Mouse (Mus musculus): ENCODE data around the gene Amd2. TPM values are rescaled to one million over a fixed set of nuclear protein-coding genes. Genes with fewer than 3 reads are reported as not detected.

The Amd2 gene
- 0.75 and 2.9 TPM in 2 replicates for polyA plus RNA-seq (2012; ENCODE audit: insufficient read depth, insufficient read length, missing spikeins)

DNA sequence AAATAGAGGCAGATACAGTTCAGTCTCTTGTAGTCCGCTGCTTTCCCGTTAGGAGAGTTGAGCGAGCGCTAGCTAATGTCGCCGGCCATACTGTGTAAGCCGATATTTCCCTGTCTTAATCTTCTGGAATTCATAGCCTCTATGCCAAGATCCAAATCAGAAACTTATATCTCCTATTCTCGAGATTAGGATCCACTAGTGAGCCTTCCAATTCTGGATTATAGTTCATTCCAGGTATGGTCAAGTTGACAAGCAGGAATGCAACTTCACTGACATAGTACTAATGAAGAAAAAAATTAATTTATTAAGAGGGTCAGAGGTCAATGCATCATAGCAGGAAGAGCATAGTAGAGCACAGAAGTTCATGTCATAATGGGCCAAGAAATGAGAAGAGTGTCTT lies at the start of gene Amd2:
Gene Amd2 (minus strand): TSS at position 101 of the 400 bp plus-strand sequence.
- Histone ChIP-seq H3K4me3 (ENCODE audit: insufficient read depth, low read length) (no peak within 1 kb of the TSS), H3K4me1 (ENCODE audit: control insufficient read depth, insufficient read depth, low read length) (no peaks in the 10 kb centered on the region), H3K27ac (ENCODE audit: insufficient read depth, low read depth, low read length) (no peak within 1 kb of the TSS)
- TF ChIP-seq POLR2A (IDR thresholded peaks at IDR 0.05; ENCODE audit: borderline replicate concordance, low read depth, low read length), result no peak
- TF ChIP-seq CTCF (IDR thresholded peaks at IDR 0.05; ENCODE audit: low read depth, low read length), result no peak

DNA sequence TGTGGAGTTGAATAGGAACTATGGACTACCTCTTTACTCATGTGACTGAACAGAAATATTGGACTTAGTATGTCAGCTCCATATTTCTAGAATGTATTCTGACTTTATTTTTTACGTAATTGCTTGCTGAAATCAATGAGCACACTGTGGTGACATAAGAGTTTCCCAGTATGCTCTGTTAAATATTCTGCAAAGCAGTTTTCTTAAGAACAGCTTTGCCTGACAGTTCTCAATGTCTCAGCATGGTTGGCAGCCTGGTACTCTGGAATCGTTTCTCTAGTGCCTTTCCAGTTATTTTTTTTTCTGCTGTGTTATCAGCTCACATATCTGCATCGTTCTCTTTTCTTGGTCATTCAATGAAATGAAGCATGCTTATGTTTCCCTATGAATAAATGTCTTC lies 49.6 kb upstream of the Amd2 start:
- TF ChIP-seq POLR2A (IDR thresholded peaks at IDR 0.05; ENCODE audit: borderline replicate concordance, low read depth, low read length) (no peak), CTCF (IDR thresholded peaks at IDR 0.05; ENCODE audit: low read depth, low read length) (no peak)
- Histone ChIP-seq H3K4me3 (ENCODE audit: insufficient read depth, low read length) (no peak overlapping the region), H3K4me1 (ENCODE audit: control insufficient read depth, insufficient read depth, low read length) (no peaks in the 10 kb centered on the region), H3K27ac (ENCODE audit: insufficient read depth, low read depth, low read length) (no peak overlapping the region)

DNA sequence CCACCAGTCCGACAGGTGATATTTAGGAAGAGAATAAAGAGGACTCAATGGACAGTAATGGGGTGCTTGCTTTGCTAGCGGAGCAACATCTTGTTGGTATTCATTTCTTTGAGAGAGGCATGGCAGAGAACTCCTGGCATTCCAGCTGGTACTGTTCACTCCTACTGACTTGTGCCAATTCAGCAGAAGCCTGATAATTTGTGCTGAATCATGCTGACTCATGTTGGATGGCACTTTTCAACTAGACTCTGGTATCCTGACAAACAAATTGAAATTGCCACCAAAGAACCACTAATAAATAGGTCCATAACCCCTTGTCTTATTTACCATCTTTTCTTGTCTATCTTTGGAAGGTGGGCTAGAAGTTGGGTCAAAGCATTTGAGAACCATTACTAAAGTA lies 25.9 kb upstream of the Amd2 start:
- Histone ChIP-seq H3K4me3 (ENCODE audit: insufficient read depth, low read length) (no peak overlapping the region), H3K27ac (ENCODE audit: insufficient read depth, low read depth, low read length) (no peak overlapping the region), H3K4me1 (ENCODE audit: control insufficient read depth, insufficient read depth, low read length) (no peaks in the 10 kb centered on the region)
- TF ChIP-seq CTCF (IDR thresholded peaks at IDR 0.05; ENCODE audit: low read depth, low read length) (no peak), POLR2A (IDR thresholded peaks at IDR 0.05; ENCODE audit: borderline replicate concordance, low read depth, low read length) (no peak)

DNA sequence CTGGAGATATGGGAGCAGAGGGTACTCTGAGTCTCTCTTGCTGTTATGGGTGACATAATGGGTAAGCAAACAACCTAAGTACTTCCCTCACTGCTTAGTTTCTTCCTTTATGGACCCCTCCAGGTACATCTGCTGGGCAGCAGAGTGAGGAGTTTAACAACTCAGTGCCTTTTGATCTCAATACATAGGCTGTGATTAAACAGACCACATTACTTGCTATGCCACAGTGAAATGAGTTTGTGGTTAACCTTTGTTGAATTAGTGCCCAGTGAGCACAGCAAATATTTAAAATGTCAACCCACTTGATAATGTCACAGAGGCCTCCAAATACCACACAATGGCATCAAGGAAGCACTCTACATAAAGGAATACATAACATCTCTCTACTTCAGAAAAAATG lies 2.6 kb upstream of the Amd2 start:
- no peak for TF ChIP-seq CTCF (IDR thresholded peaks at IDR 0.05; ENCODE audit: low read depth, low read length)
- TF ChIP-seq POLR2A (IDR thresholded peaks at IDR 0.05; ENCODE audit: borderline replicate concordance, low read depth, low read length), result no peak

More for the DNA sequence above, 2.6 kb upstream of the Amd2 start:
- H3K4me3 ChIP-seq (ENCODE audit: insufficient read depth, low read length), result no peak overlapping the region
- H3K4me1 ChIP-seq (ENCODE audit: control insufficient read depth, insufficient read depth, low read length), result no peaks in the 10 kb centered on the region
- H3K27ac ChIP-seq (ENCODE audit: insufficient read depth, low read depth, low read length), result no peak overlapping the region

All from bone marrow macrophage, adult 2 months (primary cell).